Mouse (Mus musculus): Measurements from ENCODE around the gene Apold1. TPM values are rescaled to one million over a fixed set of nuclear protein-coding genes. Genes with fewer than 3 reads are reported as not detected.

Gene Apold1
- polyA plus RNA-seq, 1 experiment, result 0.03 TPM

DNA sequence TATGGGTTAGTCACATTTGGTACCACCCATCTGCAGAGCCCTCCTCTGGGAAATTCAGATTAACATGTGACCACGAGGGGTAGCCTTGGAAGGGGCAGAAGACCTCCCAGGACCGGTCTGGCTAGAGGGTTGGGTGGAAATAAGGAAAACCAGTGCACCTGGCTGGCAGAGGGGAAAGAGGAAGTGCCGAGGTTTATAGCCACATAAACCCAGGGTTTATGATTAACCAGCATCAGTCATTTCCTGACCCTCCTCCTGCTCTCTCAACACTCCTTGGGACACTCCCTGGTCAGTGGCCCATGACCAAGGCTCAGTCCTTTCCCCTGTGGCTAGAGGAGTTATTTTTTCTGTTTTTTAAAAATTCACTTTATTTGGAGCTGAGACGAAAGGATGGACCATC is 47.7 kb downstream of the Apold1 start:
- Histone ChIP-seq H3K4me1 (ENCODE audit: control insufficient read depth) (no peaks in the 10 kb centered on the region), H3K9me3 (ENCODE audit: control insufficient read depth, low read length) (no peaks in the 10 kb centered on the region), H3K27me3 (ENCODE audit: control insufficient read depth) (no peaks in the 10 kb centered on the region), H3K36me3 (ENCODE audit: control insufficient read depth) (peaks cover 11% of the 10 kb centered on the region), H3K4me3 (replicated peaks) (no peak overlapping the region)
- no peak for TF ChIP-seq GATA1 (IDR thresholded peaks at IDR 0.05; ENCODE audit: low read length)
- TF ChIP-seq TAL1 (IDR thresholded peaks at IDR 0.05; ENCODE audit: low read length), result no peak

Other genes with a start within 250 kb of the Apold1 start
- 0.22 and 0.52 TPM in 2 replicates for gene Dusp16, start 189.1 kb upstream of the Apold1 start, polyA plus RNA-seq (2012)
- 0.15 and 0.24 TPM in 2 replicates for gene Crebl2, start 151.6 kb upstream of the Apold1 start, polyA plus RNA-seq (2012)
- 0.36 and 0.61 TPM in 2 replicates for gene Gpr19, start 83.1 kb upstream of the Apold1 start, polyA plus RNA-seq (2012)
- 6.9 and 7.0 TPM in 2 replicates for gene Cdkn1b, start 61.3 kb upstream of the Apold1 start, polyA plus RNA-seq (2012)
- 0.84 and 0.96 TPM in 2 replicates for gene Ddx47, start 29.9 kb downstream of the Apold1 start, polyA plus RNA-seq (2012)
- 0.06 TPM in 1 of 2 replicates, not detected in the other for gene Gprc5a, start 83.9 kb downstream of the Apold1 start, polyA plus RNA-seq (2012)
- gene Gprc5d, start 136.6 kb downstream of the Apold1 start, polyA plus RNA-seq (2012), result 0.04 and 0.08 TPM in 2 replicates
- 0.95 and 1.2 TPM in 2 replicates for gene Fam234b, start 216.3 kb downstream of the Apold1 start, polyA plus RNA-seq (2012)
- gene Hebp1, start 216.3 kb downstream of the Apold1 start, polyA plus RNA-seq (2012), result 15.1 and 33.8 TPM in 2 replicates